Mouse (Mus musculus): ENCODE measurements around the gene Frmpd2. TPM values are rescaled to one million over a fixed set of nuclear protein-coding genes. Genes with fewer than 3 reads are reported as not detected.
A peak's percentile ranks its signal among the peaks of the same experiment; 100 is the strongest.

The Frmpd2 gene
- total RNA-seq, 4 experiments from 2014 or later, result 0.31 to 1.7 (median 0.73) TPM

- no peak for DNase-seq (ENCODE audit: low spot score in 2 of 2)
Measured at GRCm38 (mm10) chr14:33506696-33507095, 35.2 kb downstream of the Frmpd2 start.

- no peak for DNase-seq (ENCODE audit: low spot score in 2 of 2)
Measured at GRCm38 (mm10) chr14:33508660-33509059, 37.2 kb downstream of the Frmpd2 start.

GRCm38 (mm10) chr14:33513877-33514276 is 42.4 kb downstream of the Frmpd2 start:
- DNase-seq (ENCODE audit: low spot score in 2 of 2), result no peak

- no peak for DNase-seq (ENCODE audit: low spot score in 2 of 2)
Measured at GRCm38 (mm10) chr14:33514756-33515285, 43.3 kb downstream of the Frmpd2 start.

GRCm38 (mm10) chr14:33521538-33521937 is 50.0 kb downstream of the Frmpd2 start:
- DNase-seq (ENCODE audit: low spot score in 2 of 2), result peak; percentile 76 to 78

GRCm38 (mm10) chr14:33525272-33525983 is 53.9 kb downstream of the Frmpd2 start:
- DNase-seq (ENCODE audit: low spot score in 2 of 2), result peak in 1 of 2 experiments; percentile 44

- DNase-seq (ENCODE audit: low spot score in 2 of 2), result no peak
Measured at GRCm38 (mm10) chr14:33526621-33527020, 55.1 kb downstream of the Frmpd2 start.

GRCm38 (mm10) chr14:33527938-33528337 is 56.4 kb downstream of the Frmpd2 start:
- DNase-seq (ENCODE audit: low spot score in 2 of 2), result no peak

GRCm38 (mm10) chr14:33531331-33531912 is 59.9 kb downstream of the Frmpd2 start:
- peak in 1 of 2 experiments; percentile 54 for DNase-seq (ENCODE audit: low spot score in 2 of 2)

GRCm38 (mm10) chr14:33532792-33533191 is 61.3 kb downstream of the Frmpd2 start:
- peak in 1 of 2 experiments; percentile 30 for DNase-seq (ENCODE audit: low spot score in 2 of 2)

- DNase-seq (ENCODE audit: low spot score in 2 of 2), result no peak
Measured at GRCm38 (mm10) chr14:33533516-33533915, 62.0 kb downstream of the Frmpd2 start.

- DNase-seq (ENCODE audit: low spot score in 2 of 2), result no peak
Measured at GRCm38 (mm10) chr14:33535317-33535716, 63.8 kb downstream of the Frmpd2 start.

- no peak for DNase-seq (ENCODE audit: low spot score in 2 of 2)
Measured at GRCm38 (mm10) chr14:33539559-33540167, 68.2 kb downstream of the Frmpd2 start.

- no peak for DNase-seq (ENCODE audit: low spot score in 2 of 2)
Measured at GRCm38 (mm10) chr14:33545565-33546143, 74.2 kb downstream of the Frmpd2 start.

- DNase-seq (ENCODE audit: low spot score in 2 of 2), result no peak
Measured at GRCm38 (mm10) chr14:33548650-33549049, 77.2 kb downstream of the Frmpd2 start.

- peak; percentile 37 to 52 for DNase-seq (ENCODE audit: low spot score in 2 of 2)
Measured at GRCm38 (mm10) chr14:33549856-33550255, 78.4 kb downstream of the Frmpd2 start.

GRCm38 (mm10) chr14:33570737-33571136 is 99.2 kb downstream of the Frmpd2 start:
- no peak for DNase-seq (ENCODE audit: low spot score in 2 of 2)

- DNase-seq (ENCODE audit: low spot score in 2 of 2), result no peak
Measured at GRCm38 (mm10) chr14:33573643-33574042, 102.1 kb downstream of the Frmpd2 start.

GRCm38 (mm10) chr14:33579771-33580484 is 108.4 kb downstream of the Frmpd2 start:
- no peak for DNase-seq (ENCODE audit: low spot score in 2 of 2)

GRCm38 (mm10) chr14:33588951-33589350 is 117.5 kb downstream of the Frmpd2 start, which contains the start of gene Ptpn20:
Gene Ptpn20, plus strand, starts transcription at chr14:33589207.
- no peak for DNase-seq (ENCODE audit: low spot score in 2 of 2)

All from layer of hippocampus, adult 8-10 months (tissue).